Mouse (Mus musculus) midbrain, postnatal 0 days (tissue): ENCODE data around the gene Gm11273. TPM values are rescaled to one million over a fixed set of nuclear protein-coding genes. Genes with fewer than 3 reads are reported as not detected.
A peak's percentile ranks its signal among the peaks of the same experiment; 100 is the strongest.

Experiments
- ATAC-seq: fragments of 200-750 bp; cut with Nextera tagmentation; 2 replicates; pipeline ENCODE4 v1.8.0; 2017; ENCODE audit warnings: moderate number of reproducible peaks, mild to moderate bottlenecking, moderate TSS enrichment, moderate library complexity; ENCODE audit not compliant: low FRiP score
- DNase-seq: peaks from one replicate; pipeline ENCODE4 v3.0.0-alpha.2; 2015; ENCODE audit warnings: low spot score
- H3K27ac ChIP-seq: fragments of 300-500 bp; sonication (generic); 2 replicates; pipeline ENCODE4 v1.5.1; 2014; ENCODE audit warnings: low read depth, mild to moderate bottlenecking, low read length, mixed read lengths
- H3K27me3 ChIP-seq: fragments of 300-500 bp; sonication (generic); 2 replicates; pipeline ENCODE4 v1.6.1; 2014; ENCODE audit warnings: low read length, control low read depth, mixed read lengths; ENCODE audit not compliant: insufficient read depth
- H3K36me3 ChIP-seq: fragments of 300-500 bp; sonication (generic); 2 replicates; pipeline ENCODE4 v1.6.1; 2014; ENCODE audit warnings: low read length, control low read depth, mixed read lengths; ENCODE audit not compliant: insufficient read depth
- H3K4me1 ChIP-seq: fragments of 300-500 bp; sonication (generic); 2 replicates; pipeline ENCODE4 v1.6.1; 2014; ENCODE audit warnings: mild to moderate bottlenecking, control low read depth, antibody characterized with exemption, low read length, mixed read lengths; ENCODE audit not compliant: insufficient read depth
- H3K4me2 ChIP-seq: fragments of 300-500 bp; sonication (generic); 2 replicates; pipeline ENCODE4 v1.6.1; 2014; ENCODE audit warnings: low read depth, mild to moderate bottlenecking, low read length, mixed read lengths; ENCODE audit not compliant: poor library complexity, severe bottlenecking
- H3K4me3 ChIP-seq: fragments of 300-500 bp; sonication (generic); 2 replicates; pipeline ENCODE4 v1.5.1; 2014; ENCODE audit warnings: low read depth, mild to moderate bottlenecking, low read length, moderate library complexity
- H3K9ac ChIP-seq: fragments of 300-500 bp; sonication (generic); replicated peaks from 2 replicates; pipeline ENCODE4 v1.6.1; 2014; ENCODE audit warnings: mild to moderate bottlenecking, low read length, moderate library complexity, mixed read lengths; ENCODE audit not compliant: poor library complexity, severe bottlenecking
- H3K9me3 ChIP-seq: fragments of 300-500 bp; sonication (generic); 2 replicates; pipeline ENCODE4 v1.6.1; 2016; ENCODE audit warnings: low read length, control low read depth
- CTCF ChIP-seq: IDR thresholded peaks from 2 replicates; pipeline ENCODE4 v1.5.1; 2016; ENCODE audit warnings: antibody characterized with exemption, mild to moderate bottlenecking
- WGBS: fragments of 180-500 bp; shearing (Covaris S2); extraction: QIAGEN DNeasy Blood & Tissue Kit; methylation state at CpG from one replicate; pipeline ENCODE4 v1.1.7; 2014; 5-methylcytosine and 5-hydroxymethylcytosine counted together
- polyA plus RNA-seq: library from polyadenylated mRNA; unstranded; fragments of >200 nt; fragmentation: Nextera tagmentation; extraction: Ambion mirVana; gene quantifications from 2 replicates; pipeline ENCODE4 v1.2.1, GENCODE M21; 2015
- total RNA-seq: library from RNA; depleted of rRNA; stranded (reverse); fragments of >200 nt; gene quantifications from 2 replicates; pipeline ENCODE4 v1.2.3, GENCODE M21; 2014; rRNA removed

Gene Gm11273
- total and polyA plus RNA-seq, 2 experiments from 2014 or later, result 6.4 to 16.8 TPM

GRCm38 (mm10) chr13:21454133-21454532 lies 47.1 kb downstream of the Gm11273 start:
- Histone ChIP-seq H3K9me3 (no peaks in the 10 kb centered on the region), H3K36me3 (no peaks in the 10 kb centered on the region), H3K27ac (no peak overlapping the region), H3K4me3 (peak overlapping the region; percentile 79; the same call in 1 of the 2 replicates), H3K27me3 (no peaks in the 10 kb centered on the region), H3K9ac (no peak overlapping the region), H3K4me1 (peaks cover 3% of the 10 kb centered on the region; the same call in 1 of the 2 replicates), H3K4me2 (peak overlapping the region; percentile 81; the same call in 1 of the 2 replicates)
- ATAC-seq, result no peak
- DNase-seq, result no peak
- WGBS, result 95% methylated on average over 3 of the region's 3 CpGs
- no peak for TF ChIP-seq CTCF

- DNase-seq (peak; percentile 88), ATAC-seq (peak; percentile 91)
- H3K9me3 ChIP-seq, result no peaks in the 10 kb centered on the region
- no peaks in the 10 kb centered on the region for H3K27me3 ChIP-seq
- peak within 1 kb of the TSS; percentile 79 for H3K9ac ChIP-seq
- H3K36me3 ChIP-seq, result no peaks in the 10 kb centered on the region
- under 1% methylated on average over 23 of the region's 23 CpGs for WGBS
- peak within 1 kb of the TSS; percentile 78 for H3K27ac ChIP-seq
- H3K4me1 ChIP-seq, result peaks cover 3% of the 10 kb centered on the region; the same call in 1 of the 2 replicates
- peak within 1 kb of the TSS; percentile 79 for H3K4me3 ChIP-seq
- TF ChIP-seq CTCF, result no peak
- H3K4me2 ChIP-seq, result peak within 1 kb of the TSS; percentile 81
Measured at GRCm38 (mm10) chr13:21453449-21453848, 47.8 kb downstream of the Gm11273 start, which contains the start of gene Zscan26. TSS of gene Zscan26 (minus strand) at chr13:21453730.

GRCm38 (mm10) chr13:21453042-21453441 lies 48.2 kb downstream of the Gm11273 start:
- peak overlapping the region; percentile 79 for H3K9ac ChIP-seq
- peak; percentile 24; the same call in 1 of the 2 replicates for ATAC-seq
- H3K4me2 ChIP-seq, result peak overlapping the region; percentile 81
- H3K4me3 ChIP-seq, result peak overlapping the region; percentile 79
- peaks cover under 1% of the 10 kb centered on the region for H3K36me3 ChIP-seq
- TF ChIP-seq CTCF, result no peak
- no peaks in the 10 kb centered on the region for H3K27me3 ChIP-seq
- peak overlapping the region; percentile 78 for H3K27ac ChIP-seq
- H3K4me1 ChIP-seq, result peaks cover 3% of the 10 kb centered on the region; the same call in 1 of the 2 replicates
- WGBS, result 1% methylated on average over 13 of the region's 13 CpGs
- no peaks in the 10 kb centered on the region for H3K9me3 ChIP-seq
- no peak for DNase-seq

Other genes with a start within 250 kb of the Gm11273 start
- not detected in 2 replicates for gene Gpx5, start 208.7 kb downstream of the Gm11273 start, total RNA-seq
- gene Gpx5, start 208.7 kb downstream of the Gm11273 start, polyA plus RNA-seq, result not detected in 2 replicates
- not detected in 2 replicates for gene Gpx6, start 189.3 kb downstream of the Gm11273 start, total RNA-seq
- 0.26 and 0.58 TPM in 2 replicates for gene Gpx6, start 189.3 kb downstream of the Gm11273 start, polyA plus RNA-seq
- gene Olfr1367, start 154.5 kb downstream of the Gm11273 start, total RNA-seq, result not detected in 2 replicates
- not detected in 2 replicates for gene Olfr1367, start 154.5 kb downstream of the Gm11273 start, polyA plus RNA-seq
- gene Zscan12, start 138.6 kb downstream of the Gm11273 start, total RNA-seq, result 5.0 and 6.4 TPM in 2 replicates
- gene Zscan12, start 138.6 kb downstream of the Gm11273 start, polyA plus RNA-seq, result 7.2 and 7.8 TPM in 2 replicates
- 32.9 and 40.4 TPM in 2 replicates for gene Zkscan3, start 98.7 kb downstream of the Gm11273 start, total RNA-seq
- 37.9 and 40.4 TPM in 2 replicates for gene Zkscan3, start 98.7 kb downstream of the Gm11273 start, polyA plus RNA-seq
- 2.8 and 3.3 TPM in 2 replicates for gene Pgbd1, start 60.4 kb downstream of the Gm11273 start, total RNA-seq
- gene Pgbd1, start 60.4 kb downstream of the Gm11273 start, polyA plus RNA-seq, result 1.9 TPM in 2 replicates
- gene Zscan26, start 47.7 kb downstream of the Gm11273 start, total RNA-seq, result 22.6 and 25.8 TPM in 2 replicates
- gene Zscan26, start 47.7 kb downstream of the Gm11273 start, polyA plus RNA-seq, result 19.4 and 20.1 TPM in 2 replicates
- 0.19 and 0.60 TPM in 2 replicates for gene Nkapl, start 32.9 kb downstream of the Gm11273 start, total RNA-seq
- gene Nkapl, start 32.9 kb downstream of the Gm11273 start, polyA plus RNA-seq, result 2.0 and 2.5 TPM in 2 replicates
- 7.8 and 10.0 TPM in 2 replicates for gene Zkscan4, start 22.5 kb downstream of the Gm11273 start, total RNA-seq
- gene Zkscan4, start 22.5 kb downstream of the Gm11273 start, polyA plus RNA-seq, result 6.7 and 6.9 TPM in 2 replicates
- not detected in 2 replicates for gene Gm10065, start 22.0 kb downstream of the Gm11273 start, total RNA-seq
- not detected in 2 replicates for gene Gm10065, start 22.0 kb downstream of the Gm11273 start, polyA plus RNA-seq
- gene AK157302, start 6.2 kb downstream of the Gm11273 start, total RNA-seq, result 0.22 and 0.28 TPM in 2 replicates
- gene AK157302, start 6.2 kb downstream of the Gm11273 start, polyA plus RNA-seq, result 0.49 and 0.74 TPM in 2 replicates
- gene Zkscan8, start 29.7 kb upstream of the Gm11273 start, total RNA-seq, result 6.9 and 10.6 TPM in 2 replicates
- 1.4 and 1.9 TPM in 2 replicates for gene Zkscan8, start 29.7 kb upstream of the Gm11273 start, polyA plus RNA-seq
- gene Olfr1366, start 41.4 kb upstream of the Gm11273 start, total RNA-seq, result not detected in 2 replicates
- 0.05 and 0.12 TPM in 2 replicates for gene Olfr1366, start 41.4 kb upstream of the Gm11273 start, polyA plus RNA-seq
- gene Olfr1535, start 58.5 kb upstream of the Gm11273 start, total RNA-seq, result not detected in 2 replicates
- 0.07 and 0.10 TPM in 2 replicates for gene Olfr1535, start 58.5 kb upstream of the Gm11273 start, polyA plus RNA-seq
- not detected in 2 replicates for gene Olfr1364, start 80.3 kb upstream of the Gm11273 start, total RNA-seq
- not detected in 2 replicates for gene Olfr1364, start 80.3 kb upstream of the Gm11273 start, polyA plus RNA-seq
- gene Olfr1362, start 112.6 kb upstream of the Gm11273 start, total RNA-seq, result not detected in 2 replicates
- not detected in 2 replicates for gene Olfr1362, start 112.6 kb upstream of the Gm11273 start, polyA plus RNA-seq
- not detected in 2 replicates for gene Olfr11, start 141.1 kb upstream of the Gm11273 start, total RNA-seq
- gene Olfr11, start 141.1 kb upstream of the Gm11273 start, polyA plus RNA-seq, result not detected in 2 replicates
- not detected in 2 replicates for gene Olfr1361, start 162.0 kb upstream of the Gm11273 start, total RNA-seq
- gene Olfr1361, start 162.0 kb upstream of the Gm11273 start, polyA plus RNA-seq, result not detected in 2 replicates
- not detected in 2 replicates for gene Olfr1360, start 176.0 kb upstream of the Gm11273 start, total RNA-seq
- gene Olfr1360, start 176.0 kb upstream of the Gm11273 start, polyA plus RNA-seq, result not detected in 2 replicates
- not detected in 2 replicates for gene Olfr1359, start 196.7 kb upstream of the Gm11273 start, total RNA-seq
- not detected in 2 replicates for gene Olfr1359, start 196.7 kb upstream of the Gm11273 start, polyA plus RNA-seq
- gene Hist1h2bl, start 214.7 kb upstream of the Gm11273 start, total RNA-seq, result 87.0 and 175 TPM in 2 replicates
- not detected in 2 replicates for gene Hist1h2bl, start 214.7 kb upstream of the Gm11273 start, polyA plus RNA-seq
- 253 and 398 TPM in 2 replicates for gene Hist1h2ai, start 215.0 kb upstream of the Gm11273 start, total RNA-seq
- gene Hist1h2ai, start 215.0 kb upstream of the Gm11273 start, polyA plus RNA-seq, result 3.2 and 3.5 TPM in 2 replicates
- gene Hist1h3h, start 216.2 kb upstream of the Gm11273 start, total RNA-seq, result 258 and 532 TPM in 2 replicates
- gene Hist1h3h, start 216.2 kb upstream of the Gm11273 start, polyA plus RNA-seq, result 2.0 TPM in 1 of 2 replicates, not detected in the other
- 201 and 468 TPM in 2 replicates for gene Hist1h2bm, start 220.6 kb upstream of the Gm11273 start, total RNA-seq
- gene Hist1h2bm, start 220.6 kb upstream of the Gm11273 start, polyA plus RNA-seq, result 0.39 and 0.51 TPM in 2 replicates
- gene Hist1h4j, start 233.6 kb upstream of the Gm11273 start, total RNA-seq, result 304 and 479 TPM in 2 replicates
- gene Hist1h4j, start 233.6 kb upstream of the Gm11273 start, polyA plus RNA-seq, result 0.32 TPM in 1 of 2 replicates, not detected in the other
- gene Hist1h4k, start 249.1 kb upstream of the Gm11273 start, total RNA-seq, result 386 and 434 TPM in 2 replicates
- 0.80 and 2.1 TPM in 2 replicates for gene Hist1h4k, start 249.1 kb upstream of the Gm11273 start, polyA plus RNA-seq